Mouse (Mus musculus) embryonic facial prominence, embryonic 12.5 days (tissue): ENCODE measurements around the gene Ly6g5c. TPM values are rescaled to one million over a fixed set of nuclear protein-coding genes. Genes with fewer than 3 reads are reported as not detected.
"Not testable (repeated sequence)": the region's sequence is repeated elsewhere in the genome, so short reads cannot be mapped to it uniquely, and the experiment has no call there.

Experiments
- ATAC-seq: fragments of 200-750 bp; cut with Nextera tagmentation; 2 replicates; pipeline ENCODE4 v1.8.0; 2017; ENCODE audit not compliant: insufficient number of reproducible peaks, insufficient read depth, low FRiP score, low TSS enrichment
- H3K27ac ChIP-seq: fragments of 300-500 bp; sonication (generic); 2 replicates; pipeline ENCODE4 v1.5.1; 2016; ENCODE audit warnings: mild to moderate bottlenecking
- H3K27me3 ChIP-seq: fragments of 300-500 bp; sonication (generic); 2 replicates; pipeline ENCODE4 v1.6.1; 2016; ENCODE audit warnings: mild to moderate bottlenecking, moderate library complexity
- H3K36me3 ChIP-seq: fragments of 300-500 bp; sonication (generic); 2 replicates; pipeline ENCODE4 v1.6.1; 2016; ENCODE audit warnings: mild to moderate bottlenecking
- H3K4me1 ChIP-seq: fragments of 300-500 bp; sonication (generic); 2 replicates; pipeline ENCODE4 v1.6.1; 2016
- H3K4me2 ChIP-seq: fragments of 300-500 bp; sonication (generic); replicated peaks from 2 replicates; pipeline ENCODE4 v1.6.1; 2016; ENCODE audit warnings: mild to moderate bottlenecking, moderate library complexity
- H3K4me3 ChIP-seq: fragments of 300-500 bp; sonication (generic); 2 replicates; pipeline ENCODE4 v1.5.1; 2016; ENCODE audit warnings: mild to moderate bottlenecking
- H3K9ac ChIP-seq: fragments of 300-500 bp; sonication (generic); 2 replicates; pipeline ENCODE4 v1.6.1; 2016; ENCODE audit warnings: mild to moderate bottlenecking, moderate library complexity
- H3K9me3 ChIP-seq: fragments of 300-500 bp; sonication (generic); 2 replicates; pipeline ENCODE4 v1.6.1; 2016; ENCODE audit warnings: mild to moderate bottlenecking, moderate library complexity
- WGBS: fragments of 180-500 bp; shearing (Covaris S2); methylation state at CpG from one replicate; pipeline ENCODE4 v1.1.7; 2016; 5-methylcytosine and 5-hydroxymethylcytosine counted together
- polyA plus RNA-seq: library from polyadenylated mRNA; unstranded; fragments of >200 nt; fragmentation: Nextera tagmentation; extraction: Ambion mirVana; gene quantifications from 2 replicates; pipeline ENCODE4 v1.2.1, GENCODE M21; 2016

Gene Ly6g5c
- polyA plus RNA-seq, 1 experiment from 2014 or later: not detected

GRCm38 (mm10) chr17:35121871-35122303 is 13.8 kb downstream of the Ly6g5c start, which contains the start of gene Csnk2b:
Gene Csnk2b, minus strand, starts transcription at chr17:35122053.
- H3K4me3 ChIP-seq: peak within 1 kb of the TSS; percentile 95
- peak within 1 kb of the TSS; percentile 95 for H3K9ac ChIP-seq
- peaks cover 34% of the 10 kb centered on the region for H3K36me3 ChIP-seq
- peak within 1 kb of the TSS; percentile 92 for H3K27ac ChIP-seq
- no peaks in the 10 kb centered on the region for H3K27me3 ChIP-seq
- under 1% methylated on average over 19 of the region's 19 CpGs for WGBS
- H3K4me2 ChIP-seq: peak within 1 kb of the TSS; percentile 90
- H3K4me1 ChIP-seq: peaks cover 21% of the 10 kb centered on the region
- H3K9me3 ChIP-seq: no peaks in the 10 kb centered on the region
- peak; percentile 32 for ATAC-seq

GRCm38 (mm10) chr17:35123287-35123686 is 15.2 kb downstream of the Ly6g5c start:
- 89% methylated on average over 9 of the region's 9 CpGs for WGBS
- H3K9me3 ChIP-seq, H3K27ac ChIP-seq, H3K4me2 ChIP-seq, H3K4me3 ChIP-seq, ATAC-seq, H3K9ac ChIP-seq, H3K27me3 ChIP-seq: not testable (repeated sequence)
- Histone ChIP-seq H3K4me1 (peaks cover 29% of the 10 kb centered on the region), H3K36me3 (peaks cover 23% of the 10 kb centered on the region)

GRCm38 (mm10) chr17:35124261-35124896 is 16.3 kb downstream of the Ly6g5c start:
- H3K9me3 ChIP-seq, H3K4me3 ChIP-seq, H3K27me3 ChIP-seq, H3K9ac ChIP-seq, H3K4me2 ChIP-seq, ATAC-seq, H3K27ac ChIP-seq: not testable (repeated sequence)
- 95% methylated on average over 12 of the region's 12 CpGs for WGBS
- peaks cover 21% of the 10 kb centered on the region; the same call in 1 of the 2 replicates for H3K36me3 ChIP-seq
- peaks cover 34% of the 10 kb centered on the region for H3K4me1 ChIP-seq

GRCm38 (mm10) chr17:35125081-35125480 is 17.0 kb downstream of the Ly6g5c start:
- Histone ChIP-seq H3K4me3 (peak overlapping the region; percentile 69; the same call in 1 of the 2 replicates), H3K27ac (no peak overlapping the region), H3K4me1 (peaks cover 29% of the 10 kb centered on the region), H3K9ac (peak overlapping the region; percentile 78; the same call in 1 of the 2 replicates), H3K36me3 (peaks cover 25% of the 10 kb centered on the region; the same call in 1 of the 2 replicates), H3K27me3 (no peaks in the 10 kb centered on the region), H3K9me3 (no peaks in the 10 kb centered on the region), H3K4me2 (peak overlapping the region; percentile 67; the same call in 1 of the 2 replicates)
- ATAC-seq: no peak
- 82% methylated on average over 1 of the region's 1 CpGs for WGBS

- WGBS: 32% methylated on average over 6 of the region's 6 CpGs
These were observed 17.5 kb downstream of the Ly6g5c start for GRCm38 (mm10) chr17:35125578-35125977.

GRCm38 (mm10) chr17:35126206-35126611 is 18.1 kb downstream of the Ly6g5c start, which contains the start of gene D17H6S53E:
Gene D17H6S53E, plus strand, starts transcription at chr17:35126373.
- Histone ChIP-seq H3K4me1 (peaks cover 24% of the 10 kb centered on the region), H3K9ac (peak within 1 kb of the TSS; percentile 78), H3K36me3 (peaks cover 29% of the 10 kb centered on the region; the same call in 1 of the 2 replicates), H3K27me3 (no peaks in the 10 kb centered on the region), H3K4me3 (peak within 1 kb of the TSS; percentile 69), H3K4me2 (peak within 1 kb of the TSS; percentile 67), H3K27ac (peak within 1 kb of the TSS; percentile 80), H3K9me3 (no peaks in the 10 kb centered on the region)
- ATAC-seq: peak; percentile 29
- under 1% methylated on average over 36 of the region's 36 CpGs for WGBS

More at GRCm38 (mm10) chr17:35125578-35125977, 17.5 kb downstream of the Ly6g5c start:
- no peaks in the 10 kb centered on the region for H3K27me3 ChIP-seq
- H3K36me3 ChIP-seq: peaks cover 29% of the 10 kb centered on the region; the same call in 1 of the 2 replicates
- H3K9me3 ChIP-seq: no peaks in the 10 kb centered on the region
- peak overlapping the region; percentile 67 for H3K4me2 ChIP-seq
- no peak for ATAC-seq
- peaks cover 24% of the 10 kb centered on the region for H3K4me1 ChIP-seq
- peak overlapping the region; percentile 78 for H3K9ac ChIP-seq
- H3K4me3 ChIP-seq: peak overlapping the region; percentile 69
- H3K27ac ChIP-seq: no peak overlapping the region

- Histone ChIP-seq H3K9me3 (no peaks in the 10 kb centered on the region), H3K4me3 (peak overlapping the region; percentile 69), H3K9ac (peak overlapping the region; percentile 78), H3K4me2 (peak overlapping the region; percentile 67), H3K4me1 (peaks cover 24% of the 10 kb centered on the region), H3K36me3 (peaks cover 29% of the 10 kb centered on the region; the same call in 1 of the 2 replicates), H3K27me3 (no peaks in the 10 kb centered on the region), H3K27ac (no peak overlapping the region)
- no peak for ATAC-seq
- 72% methylated on average over 13 of the region's 13 CpGs for WGBS
These were observed 18.9 kb downstream of the Ly6g5c start for GRCm38 (mm10) chr17:35127017-35127416.

GRCm38 (mm10) chr17:35128996-35129395 is 20.9 kb downstream of the Ly6g5c start:
- no peaks in the 10 kb centered on the region for H3K9me3 ChIP-seq
- no peaks in the 10 kb centered on the region for H3K27me3 ChIP-seq
- H3K9ac ChIP-seq: no peak overlapping the region
- H3K4me2 ChIP-seq: no peak overlapping the region
- no peak overlapping the region for H3K4me3 ChIP-seq
- peaks cover 24% of the 10 kb centered on the region for H3K4me1 ChIP-seq
- no peak overlapping the region for H3K27ac ChIP-seq
- ATAC-seq: no peak
- WGBS: 70% methylated on average over 11 of the region's 11 CpGs
- H3K36me3 ChIP-seq: peaks cover 23% of the 10 kb centered on the region; the same call in 1 of the 2 replicates

GRCm38 (mm10) chr17:35131038-35131437 is 23.0 kb downstream of the Ly6g5c start:
- Histone ChIP-seq H3K9me3 (no peaks in the 10 kb centered on the region), H3K27me3 (no peaks in the 10 kb centered on the region), H3K4me2 (no peak overlapping the region), H3K4me1 (peaks cover 18% of the 10 kb centered on the region), H3K36me3 (peaks cover 13% of the 10 kb centered on the region; the same call in 1 of the 2 replicates), H3K4me3 (no peak overlapping the region), H3K9ac (no peak overlapping the region), H3K27ac (no peak overlapping the region)
- no peak for ATAC-seq
- 89% methylated on average over 8 of the region's 8 CpGs for WGBS

GRCm38 (mm10) chr17:35131500-35132173 is 23.6 kb downstream of the Ly6g5c start, which contains the start of gene Apom:
Gene Apom, minus strand, starts transcription at chr17:35132050.
- Histone ChIP-seq H3K4me3 (no peak within 1 kb of the TSS), H3K9ac (no peak within 1 kb of the TSS), H3K36me3 (peaks cover 13% of the 10 kb centered on the region; the same call in 1 of the 2 replicates), H3K9me3 (no peaks in the 10 kb centered on the region), H3K27me3 (no peaks in the 10 kb centered on the region), H3K4me1 (peaks cover 21% of the 10 kb centered on the region), H3K27ac (no peak within 1 kb of the TSS), H3K4me2 (no peak within 1 kb of the TSS)
- no peak for ATAC-seq
- 81% methylated on average over 15 of the region's 15 CpGs for WGBS

GRCm38 (mm10) chr17:35132174-35132560 is 24.1 kb downstream of the Ly6g5c start:
- Histone ChIP-seq H3K36me3 (peaks cover 13% of the 10 kb centered on the region; the same call in 1 of the 2 replicates), H3K4me2 (no peak overlapping the region), H3K4me1 (peaks cover 21% of the 10 kb centered on the region), H3K27me3 (no peaks in the 10 kb centered on the region), H3K9ac (no peak overlapping the region), H3K4me3 (no peak overlapping the region), H3K9me3 (no peaks in the 10 kb centered on the region), H3K27ac (no peak overlapping the region)
- 84% methylated on average over 3 of the region's 3 CpGs for whole genome bisulfite sequencing
- no peak for ATAC-seq
